Mouse (Mus musculus) brain, adult 2 months (tissue): Measurements from ENCODE around the gene Aadacl2.

Experiments used
- DNase-seq: peaks from one replicate; pipeline ENCODE4 v3.0.0; 2011; ENCODE audit warnings: low read depth, low spot score

Aadacl2 gene

GRCm38 (mm10) chr3:60006443-60006842, at the start of gene Aadacl2:
TSS of gene Aadacl2 (plus strand) at chr3:60006743.
- no peak for DNase-seq

- DNase-seq = no peak
Observed at GRCm38 (mm10) chr3:59970891-59971290, 35.7 kb upstream of the Aadacl2 start.

- no peak for DNase-seq
Observed at GRCm38 (mm10) chr3:59974591-59974990, 32.0 kb upstream of the Aadacl2 start.

GRCm38 (mm10) chr3:60003622-60004021, 2.9 kb upstream of the Aadacl2 start:
- no peak for DNase-seq

- no peak for DNase-seq
Observed at GRCm38 (mm10) chr3:60025417-60025816, 18.9 kb downstream of the Aadacl2 start, which contains the start of gene Aadac. TSS of gene Aadac (plus strand) at chr3:60025717.

GRCm38 (mm10) chr3:60031511-60031910, 25.0 kb downstream of the Aadacl2 start:
- no peak for DNase-seq

- no peak for DNase-seq
Observed at GRCm38 (mm10) chr3:60046221-60046913, 39.8 kb downstream of the Aadacl2 start.

- no peak for DNase-seq
Observed at GRCm38 (mm10) chr3:60053231-60053927, 46.8 kb downstream of the Aadacl2 start.

- no peak for DNase-seq
Observed at GRCm38 (mm10) chr3:60053931-60054330, 47.4 kb downstream of the Aadacl2 start.

- peak; percentile 48 for DNase-seq
Observed at GRCm38 (mm10) chr3:60056451-60056850, 49.9 kb downstream of the Aadacl2 start.

GRCm38 (mm10) chr3:60057070-60057808, 50.7 kb downstream of the Aadacl2 start:
- DNase-seq = peak; percentile 82

- no peak for DNase-seq
Observed at GRCm38 (mm10) chr3:60057809-60058082, 51.2 kb downstream of the Aadacl2 start.
